Mouse (Mus musculus): ENCODE data around the gene Fto. TPM values are rescaled to one million over a fixed set of nuclear protein-coding genes. Genes with fewer than 3 reads are reported as not detected.

The Fto gene
- polyA plus RNA-seq, 1 experiment from 2014 or later, result 113 TPM

DNA sequence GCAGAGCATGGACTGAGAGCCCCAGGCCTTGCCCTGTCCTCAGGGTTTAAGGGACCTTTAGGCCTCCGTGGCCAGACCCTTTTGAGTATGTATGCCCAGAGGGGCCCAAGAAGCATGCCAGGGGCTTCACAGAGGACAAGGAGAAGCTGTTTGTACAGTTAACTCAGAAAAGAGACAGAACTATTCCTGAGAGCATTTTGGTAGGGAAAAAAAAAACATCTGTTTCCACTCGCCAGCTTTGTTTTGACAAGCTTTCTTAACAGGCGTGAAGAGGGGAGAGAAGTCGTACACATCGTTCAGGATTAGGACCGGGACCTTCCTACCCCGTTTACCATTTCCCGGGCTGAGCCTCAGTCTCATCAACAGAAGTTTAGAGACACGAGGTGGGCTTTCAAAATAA is 335.5 kb downstream of the Fto start:
- no peaks in the 10 kb centered on the region for H3K27me3 ChIP-seq (ENCODE audit: control insufficient read depth, insufficient read depth, low read length)
- 21% methylated on average over 9 of the region's 9 CpGs for WGBS

GRCm38 (mm10) chr8:91653561-91653960 is 340.2 kb downstream of the Fto start:
- H3K9me3 ChIP-seq (ENCODE audit: control insufficient read depth, low read length), result no peaks in the 10 kb centered on the region
- H3K27me3 ChIP-seq (ENCODE audit: control insufficient read depth, insufficient read depth, low read length), result no peaks in the 10 kb centered on the region
- no peak for DNase-seq (ENCODE audit: low spot score)
- no peak overlapping the region for H3K4me2 ChIP-seq (ENCODE audit: low read depth)
- no peak overlapping the region for H3K27ac ChIP-seq (ENCODE audit: low read depth, low read length)
- H3K36me3 ChIP-seq (ENCODE audit: control insufficient read depth, insufficient read depth, low read length), result no peaks in the 10 kb centered on the region
- 50% methylated on average over 3 of the region's 3 CpGs for WGBS
- no peak overlapping the region for H3K4me3 ChIP-seq (ENCODE audit: low read depth, low read length)
- peaks cover 15% of the 10 kb centered on the region for H3K4me1 ChIP-seq (ENCODE audit: control insufficient read depth, insufficient read depth, low read length)
- H3K9ac ChIP-seq (ENCODE audit: low read length), result no peak overlapping the region
- no peak for ATAC-seq (ENCODE audit: insufficient read depth, low FRiP score, low TSS enrichment)

More for the DNA sequence above, 335.5 kb downstream of the Fto start:
- ATAC-seq (ENCODE audit: insufficient read depth, low FRiP score, low TSS enrichment) (no peak), DNase-seq (ENCODE audit: low spot score) (no peak)
- H3K9ac ChIP-seq (ENCODE audit: low read length), result no peak overlapping the region
- H3K36me3 ChIP-seq (ENCODE audit: control insufficient read depth, insufficient read depth, low read length), result no peaks in the 10 kb centered on the region
- H3K4me2 ChIP-seq (ENCODE audit: low read depth), result no peak overlapping the region
- H3K4me3 ChIP-seq (ENCODE audit: low read depth, low read length), result no peak overlapping the region
- H3K4me1 ChIP-seq (ENCODE audit: control insufficient read depth, insufficient read depth, low read length), result peaks cover 16% of the 10 kb centered on the region
- no peak overlapping the region for H3K27ac ChIP-seq (ENCODE audit: low read depth, low read length)
- H3K9me3 ChIP-seq (ENCODE audit: control insufficient read depth, low read length), result no peaks in the 10 kb centered on the region

DNA sequence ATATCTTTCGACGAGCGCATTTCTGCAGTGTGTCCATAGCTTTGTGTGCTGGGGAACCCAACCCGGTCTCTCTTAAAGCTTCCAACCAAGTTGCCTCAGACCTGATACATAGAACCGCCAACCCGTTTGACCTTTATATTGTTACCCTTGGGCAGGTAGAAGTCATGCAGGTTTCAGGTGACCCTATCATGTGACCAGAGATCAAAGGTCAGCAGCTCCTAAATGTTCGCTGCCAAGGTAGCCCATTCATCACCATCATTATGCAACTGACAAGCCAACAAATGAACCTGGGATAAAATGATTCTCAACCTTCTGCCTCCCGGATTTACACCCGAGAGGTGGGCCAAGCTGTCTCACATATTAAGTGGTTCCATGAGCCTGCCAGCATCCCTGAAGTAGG is 344.1 kb downstream of the Fto start:
- WGBS, result 83% methylated on average over 9 of the region's 9 CpGs
- Histone ChIP-seq H3K9me3 (ENCODE audit: control insufficient read depth, low read length) (no peaks in the 10 kb centered on the region), H3K9ac (ENCODE audit: low read length) (no peak overlapping the region), H3K4me2 (ENCODE audit: low read depth) (no peak overlapping the region), H3K27ac (ENCODE audit: low read depth, low read length) (no peak overlapping the region), H3K36me3 (ENCODE audit: control insufficient read depth, insufficient read depth, low read length) (no peaks in the 10 kb centered on the region), H3K27me3 (ENCODE audit: control insufficient read depth, insufficient read depth, low read length) (no peaks in the 10 kb centered on the region), H3K4me3 (ENCODE audit: low read depth, low read length) (no peak overlapping the region), H3K4me1 (ENCODE audit: control insufficient read depth, insufficient read depth, low read length) (peaks cover 9% of the 10 kb centered on the region)
- ATAC-seq (ENCODE audit: insufficient read depth, low FRiP score, low TSS enrichment) (no peak), DNase-seq (ENCODE audit: low spot score) (no peak)

DNA sequence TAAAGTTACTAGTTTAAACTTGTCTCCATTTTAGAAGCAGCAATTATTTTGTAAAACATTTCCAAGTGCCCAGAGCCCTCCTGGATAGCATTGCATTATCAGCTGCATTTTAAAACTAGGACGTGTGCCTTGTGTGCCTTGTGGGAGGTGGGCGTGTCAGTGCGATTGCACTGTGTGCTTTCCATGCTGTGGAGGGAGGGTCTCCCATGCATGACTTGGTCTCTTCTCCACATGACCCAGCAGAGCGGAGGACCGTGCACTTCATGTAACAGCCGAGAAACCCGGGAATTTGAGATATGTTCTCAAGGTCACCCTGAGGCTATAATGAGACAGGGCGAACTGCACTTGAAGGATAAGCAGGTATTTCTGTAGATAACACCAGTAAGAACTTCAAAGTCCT is 347.6 kb downstream of the Fto start:
- DNase-seq (ENCODE audit: low spot score) (no peak), ATAC-seq (ENCODE audit: insufficient read depth, low FRiP score, low TSS enrichment) (no peak)
- peaks cover 10% of the 10 kb centered on the region; the same call in 1 of the 2 replicates for H3K4me1 ChIP-seq (ENCODE audit: control insufficient read depth, insufficient read depth, low read length)
- H3K9me3 ChIP-seq (ENCODE audit: control insufficient read depth, low read length), result no peaks in the 10 kb centered on the region
- no peak overlapping the region for H3K4me2 ChIP-seq (ENCODE audit: low read depth)
- H3K4me3 ChIP-seq (ENCODE audit: low read depth, low read length), result no peak overlapping the region
- H3K27ac ChIP-seq (ENCODE audit: low read depth, low read length), result no peak overlapping the region
- no peaks in the 10 kb centered on the region for H3K36me3 ChIP-seq (ENCODE audit: control insufficient read depth, insufficient read depth, low read length)
- H3K27me3 ChIP-seq (ENCODE audit: control insufficient read depth, insufficient read depth, low read length), result no peaks in the 10 kb centered on the region
- no peak overlapping the region for H3K9ac ChIP-seq (ENCODE audit: low read length)
- WGBS, result 82% methylated on average over 8 of the region's 8 CpGs

GRCm38 (mm10) chr8:91669461-91670071 is 356.2 kb downstream of the Fto start:
- Histone ChIP-seq H3K36me3 (ENCODE audit: control insufficient read depth, insufficient read depth, low read length) (no peaks in the 10 kb centered on the region), H3K4me1 (ENCODE audit: control insufficient read depth, insufficient read depth, low read length) (peaks cover 4% of the 10 kb centered on the region; the same call in 1 of the 2 replicates), H3K9ac (ENCODE audit: low read length) (no peak overlapping the region), H3K27me3 (ENCODE audit: control insufficient read depth, insufficient read depth, low read length) (0 out of 2 replicates have a peak, but pooled peaks cover 2% of the 10 kb centered on the region), H3K4me3 (ENCODE audit: low read depth, low read length) (no peak overlapping the region), H3K9me3 (ENCODE audit: control insufficient read depth, low read length) (no peaks in the 10 kb centered on the region), H3K4me2 (ENCODE audit: low read depth) (no peak overlapping the region), H3K27ac (ENCODE audit: low read depth, low read length) (no peak overlapping the region)
- no peak for DNase-seq (ENCODE audit: low spot score)
- WGBS, result 72% methylated on average over 16 of the region's 16 CpGs
- no peak for ATAC-seq (ENCODE audit: insufficient read depth, low FRiP score, low TSS enrichment)

DNA sequence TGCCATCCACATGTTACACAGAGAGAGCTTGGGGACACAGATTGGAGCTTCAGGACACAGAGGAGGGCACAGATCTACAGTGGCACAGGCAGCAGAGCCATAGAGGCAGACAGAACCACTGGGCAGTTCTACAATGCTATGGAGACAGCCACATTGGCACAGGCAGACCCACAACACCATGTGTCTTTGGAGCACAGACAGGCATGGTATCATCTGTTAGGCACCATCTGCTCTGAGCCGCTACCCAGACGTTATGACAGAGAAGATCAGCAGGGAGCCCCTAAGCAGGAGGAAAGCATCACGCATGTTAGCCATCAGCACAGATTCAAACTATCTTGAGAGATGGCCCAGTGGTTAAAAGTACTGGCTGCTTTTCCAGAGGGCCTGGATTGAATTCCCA is 363.6 kb downstream of the Fto start:
- no peak for ATAC-seq (ENCODE audit: insufficient read depth, low FRiP score, low TSS enrichment)

DNA sequence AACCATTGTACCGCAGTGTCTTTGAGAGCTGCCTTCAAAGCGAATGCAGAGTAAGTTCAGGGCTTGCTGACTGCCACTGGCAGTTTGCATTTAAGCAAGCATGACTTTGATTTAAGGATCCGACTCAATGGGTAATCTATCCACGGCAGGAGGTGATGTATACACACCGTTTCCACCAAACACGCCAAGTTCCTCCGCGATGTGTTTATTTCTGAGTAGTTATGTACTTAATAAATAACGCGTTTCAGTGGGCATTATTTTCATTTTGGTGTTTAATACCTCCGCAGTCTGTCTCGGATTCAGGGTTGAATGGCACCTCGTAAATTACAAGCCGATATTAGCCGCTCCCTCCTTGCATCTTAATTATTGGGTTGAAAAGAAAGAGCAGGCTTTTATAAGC is 366.1 kb downstream of the Fto start:
- Histone ChIP-seq H3K9me3 (ENCODE audit: control insufficient read depth, low read length) (no peaks in the 10 kb centered on the region), H3K4me2 (ENCODE audit: low read depth) (no peak overlapping the region), H3K27me3 (ENCODE audit: control insufficient read depth, insufficient read depth, low read length) (no peaks in the 10 kb centered on the region), H3K27ac (ENCODE audit: low read depth, low read length) (no peak overlapping the region), H3K9ac (ENCODE audit: low read length) (no peak overlapping the region), H3K4me3 (ENCODE audit: low read depth, low read length) (no peak overlapping the region), H3K4me1 (ENCODE audit: control insufficient read depth, insufficient read depth, low read length) (0 out of 2 replicates have a peak, but pooled peaks cover 2% of the 10 kb centered on the region), H3K36me3 (ENCODE audit: control insufficient read depth, insufficient read depth, low read length) (no peaks in the 10 kb centered on the region)
- ATAC-seq (ENCODE audit: insufficient read depth, low FRiP score, low TSS enrichment) (no peak), DNase-seq (ENCODE audit: low spot score) (no peak)
- 20% methylated on average over 15 of the region's 15 CpGs for WGBS

More for the DNA sequence above, 363.6 kb downstream of the Fto start:
- H3K9ac ChIP-seq (ENCODE audit: low read length), result no peak overlapping the region
- no peak overlapping the region for H3K4me2 ChIP-seq (ENCODE audit: low read depth)
- no peaks in the 10 kb centered on the region for H3K36me3 ChIP-seq (ENCODE audit: control insufficient read depth, insufficient read depth, low read length)
- WGBS, result 56% methylated on average over 3 of the region's 3 CpGs
- H3K9me3 ChIP-seq (ENCODE audit: control insufficient read depth, low read length), result no peaks in the 10 kb centered on the region
- 0 out of 2 replicates have a peak, but pooled peaks cover 2% of the 10 kb centered on the region for H3K4me1 ChIP-seq (ENCODE audit: control insufficient read depth, insufficient read depth, low read length)
- no peak overlapping the region for H3K4me3 ChIP-seq (ENCODE audit: low read depth, low read length)
- DNase-seq (ENCODE audit: low spot score), result no peak
- no peak overlapping the region for H3K27ac ChIP-seq (ENCODE audit: low read depth, low read length)
- H3K27me3 ChIP-seq (ENCODE audit: control insufficient read depth, insufficient read depth, low read length), result 0 out of 2 replicates have a peak, but pooled peaks cover 2% of the 10 kb centered on the region

GRCm38 (mm10) chr8:91680125-91680524 is 366.8 kb downstream of the Fto start:
- H3K4me1 ChIP-seq (ENCODE audit: control insufficient read depth, insufficient read depth, low read length), result 0 out of 2 replicates have a peak, but pooled peaks cover 2% of the 10 kb centered on the region
- no peaks in the 10 kb centered on the region for H3K36me3 ChIP-seq (ENCODE audit: control insufficient read depth, insufficient read depth, low read length)
- no peak overlapping the region for H3K4me2 ChIP-seq (ENCODE audit: low read depth)
- H3K9ac ChIP-seq (ENCODE audit: low read length), result no peak overlapping the region
- no peaks in the 10 kb centered on the region for H3K9me3 ChIP-seq (ENCODE audit: control insufficient read depth, low read length)
- H3K27ac ChIP-seq (ENCODE audit: low read depth, low read length), result no peak overlapping the region
- no peaks in the 10 kb centered on the region for H3K27me3 ChIP-seq (ENCODE audit: control insufficient read depth, insufficient read depth, low read length)
- DNase-seq (ENCODE audit: low spot score) (no peak), ATAC-seq (ENCODE audit: insufficient read depth, low FRiP score, low TSS enrichment) (no peak)
- no peak overlapping the region for H3K4me3 ChIP-seq (ENCODE audit: low read depth, low read length)
- 49% methylated on average over 5 of the region's 5 CpGs for WGBS

DNA sequence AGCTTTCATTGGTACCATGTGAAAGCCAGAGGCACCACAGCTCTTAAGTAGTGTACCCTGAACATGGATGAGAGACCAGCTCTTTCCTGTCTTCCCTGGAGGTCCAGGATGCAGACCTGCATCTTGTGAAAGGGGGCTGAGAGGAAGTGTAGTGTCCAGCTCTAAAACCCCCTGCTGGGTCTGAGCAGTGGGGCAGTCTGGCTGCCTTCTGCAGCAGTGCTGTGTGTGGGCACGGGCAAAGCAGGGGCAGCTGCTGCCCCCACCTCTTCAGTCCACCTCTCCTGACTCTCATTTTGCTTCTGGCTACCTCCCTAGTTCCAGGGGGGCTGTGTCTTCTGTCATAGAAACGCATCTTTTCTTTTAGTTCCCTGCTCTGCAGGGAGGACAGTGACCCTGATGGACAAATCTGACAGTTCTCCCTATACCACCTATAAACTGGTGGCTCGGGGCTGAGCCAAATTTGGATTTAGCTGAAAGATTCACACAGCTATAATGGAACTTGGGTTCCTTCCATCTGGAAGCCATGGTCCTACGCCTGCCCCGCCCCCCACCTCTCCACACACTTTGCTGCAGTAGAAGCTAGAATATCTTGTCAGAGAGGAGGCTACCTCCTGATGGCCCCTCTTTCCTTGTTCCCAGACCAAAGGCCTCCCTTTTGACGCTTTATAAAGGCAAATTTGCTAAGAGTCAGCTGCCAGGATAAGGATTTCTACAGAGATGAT is 371.4 kb downstream of the Fto start:
- H3K27ac ChIP-seq (ENCODE audit: low read depth, low read length), result no peak overlapping the region
- no peak for ATAC-seq (ENCODE audit: insufficient read depth, low FRiP score, low TSS enrichment)

More for the DNA sequence above, 371.4 kb downstream of the Fto start:
- H3K36me3 ChIP-seq (ENCODE audit: control insufficient read depth, insufficient read depth, low read length), result no peaks in the 10 kb centered on the region
- no peak for DNase-seq (ENCODE audit: low spot score)
- H3K9ac ChIP-seq (ENCODE audit: low read length), result no peak overlapping the region
- H3K4me2 ChIP-seq (ENCODE audit: low read depth), result no peak overlapping the region
- no peaks in the 10 kb centered on the region for H3K9me3 ChIP-seq (ENCODE audit: control insufficient read depth, low read length)
- 0 out of 2 replicates have a peak, but pooled peaks cover 3% of the 10 kb centered on the region for H3K27me3 ChIP-seq (ENCODE audit: control insufficient read depth, insufficient read depth, low read length)
- no peaks in the 10 kb centered on the region for H3K4me1 ChIP-seq (ENCODE audit: control insufficient read depth, insufficient read depth, low read length)
- no peak overlapping the region for H3K4me3 ChIP-seq (ENCODE audit: low read depth, low read length)
- 73% methylated on average over 6 of the region's 6 CpGs for WGBS

Measured in neural tube, embryonic 11.5 days (tissue).